Mouse (Mus musculus): ENCODE results near the gene Ssh3. TPM values are rescaled to one million over a fixed set of nuclear protein-coding genes. Genes with fewer than 3 reads are reported as not detected.

The Ssh3 gene
- polyA plus RNA-seq, 1 experiment from 2014 or later, result 3.6 TPM

DNA sequence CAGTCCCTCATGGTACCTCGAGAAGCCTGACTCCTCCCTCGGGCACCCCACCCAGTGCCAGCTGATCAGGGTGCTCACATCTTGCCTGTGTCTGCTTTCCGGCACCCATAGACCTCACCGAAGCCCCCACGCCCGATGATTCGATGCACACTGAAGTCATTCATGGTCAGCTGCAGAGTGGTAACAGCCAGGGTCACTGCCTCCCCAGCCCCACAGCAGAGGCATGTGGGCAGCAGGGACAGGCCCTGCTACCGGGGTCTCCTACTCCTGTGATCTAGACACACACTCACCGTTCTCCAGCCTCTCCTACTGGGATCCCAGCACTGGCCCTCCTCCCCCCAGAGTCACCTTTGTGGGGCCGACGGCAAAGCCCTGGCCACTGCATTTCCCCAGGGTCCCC is 22.2 kb upstream of the Ssh3 start:
- H3K27me3 ChIP-seq, result no peaks in the 10 kb centered on the region
- no peak overlapping the region for H3K9ac ChIP-seq
- no peak overlapping the region for H3K27ac ChIP-seq
- H3K4me1 ChIP-seq, result no peaks in the 10 kb centered on the region
- H3K9me3 ChIP-seq (replicated peaks), result no peaks in the 10 kb centered on the region
- H3K4me2 ChIP-seq, result no peak overlapping the region
- ATAC-seq, result no peak
- 93% methylated on average over 11 of the region's 11 CpGs for WGBS
- peaks cover 94% of the 10 kb centered on the region for H3K36me3 ChIP-seq (ENCODE audit: poor library complexity, severe bottlenecking)
- no peak overlapping the region for H3K4me3 ChIP-seq

DNA sequence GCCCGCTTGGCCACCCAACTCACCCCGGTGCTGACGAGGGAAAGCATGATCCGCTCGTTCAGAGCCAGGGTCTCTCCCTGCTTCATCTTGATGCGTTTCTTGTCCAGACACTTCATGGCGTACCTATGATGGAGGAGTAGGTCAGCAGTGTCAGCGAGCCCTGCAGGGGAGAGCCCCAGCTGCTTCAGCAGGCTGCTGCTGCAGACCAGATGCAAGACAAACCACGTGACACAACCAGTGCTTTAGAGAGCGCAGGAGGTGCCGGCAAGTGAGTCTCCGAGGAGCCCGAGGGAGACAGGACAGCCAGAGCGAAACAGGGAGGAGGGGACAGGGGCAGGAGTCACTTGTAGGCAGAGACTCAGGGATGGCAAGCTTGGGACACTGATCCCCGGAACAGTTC is 21.8 kb upstream of the Ssh3 start:
- H3K4me2 ChIP-seq, result no peak overlapping the region
- ATAC-seq, result no peak
- H3K4me1 ChIP-seq, result no peaks in the 10 kb centered on the region
- no peak overlapping the region for H3K4me3 ChIP-seq
- whole genome bisulfite sequencing, result 78% methylated on average over 15 of the region's 15 CpGs
- no peaks in the 10 kb centered on the region for H3K9me3 ChIP-seq (replicated peaks)
- H3K36me3 ChIP-seq (ENCODE audit: poor library complexity, severe bottlenecking), result peaks cover 96% of the 10 kb centered on the region
- no peaks in the 10 kb centered on the region for H3K27me3 ChIP-seq
- no peak overlapping the region for H3K9ac ChIP-seq
- no peak overlapping the region for H3K27ac ChIP-seq

DNA sequence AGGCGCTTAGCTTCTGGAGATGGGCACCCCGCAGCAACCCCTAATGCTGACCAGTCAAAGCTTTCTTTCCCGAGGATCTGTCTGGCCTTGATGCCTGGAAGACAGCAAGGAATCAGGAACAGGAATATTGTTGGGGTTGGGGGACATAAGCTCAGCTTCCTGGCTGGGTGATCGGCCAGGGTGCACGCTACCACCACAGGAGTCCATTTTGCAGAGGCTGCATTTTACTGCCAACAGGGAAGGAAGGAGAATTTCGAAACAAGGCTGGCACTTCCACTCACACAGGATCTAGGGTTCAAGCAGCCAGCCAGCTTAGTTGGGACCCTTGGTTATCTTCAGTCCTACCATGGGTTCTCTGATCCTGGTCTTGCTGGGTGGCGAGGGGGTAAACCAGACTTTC is 14.7 kb upstream of the Ssh3 start:
- Histone ChIP-seq H3K9me3 (replicated peaks) (no peaks in the 10 kb centered on the region), H3K9ac (no peak overlapping the region), H3K4me3 (peak overlapping the region; percentile 57), H3K27ac (no peak overlapping the region; the same call in 1 of the 2 replicates), H3K4me1 (peaks cover 22% of the 10 kb centered on the region), H3K4me2 (peak overlapping the region; percentile 80), H3K27me3 (no peaks in the 10 kb centered on the region), H3K36me3 (ENCODE audit: poor library complexity, severe bottlenecking) (peaks cover 47% of the 10 kb centered on the region)
- no peak for ATAC-seq
- WGBS, result 50% methylated on average over 7 of the region's 7 CpGs

DNA sequence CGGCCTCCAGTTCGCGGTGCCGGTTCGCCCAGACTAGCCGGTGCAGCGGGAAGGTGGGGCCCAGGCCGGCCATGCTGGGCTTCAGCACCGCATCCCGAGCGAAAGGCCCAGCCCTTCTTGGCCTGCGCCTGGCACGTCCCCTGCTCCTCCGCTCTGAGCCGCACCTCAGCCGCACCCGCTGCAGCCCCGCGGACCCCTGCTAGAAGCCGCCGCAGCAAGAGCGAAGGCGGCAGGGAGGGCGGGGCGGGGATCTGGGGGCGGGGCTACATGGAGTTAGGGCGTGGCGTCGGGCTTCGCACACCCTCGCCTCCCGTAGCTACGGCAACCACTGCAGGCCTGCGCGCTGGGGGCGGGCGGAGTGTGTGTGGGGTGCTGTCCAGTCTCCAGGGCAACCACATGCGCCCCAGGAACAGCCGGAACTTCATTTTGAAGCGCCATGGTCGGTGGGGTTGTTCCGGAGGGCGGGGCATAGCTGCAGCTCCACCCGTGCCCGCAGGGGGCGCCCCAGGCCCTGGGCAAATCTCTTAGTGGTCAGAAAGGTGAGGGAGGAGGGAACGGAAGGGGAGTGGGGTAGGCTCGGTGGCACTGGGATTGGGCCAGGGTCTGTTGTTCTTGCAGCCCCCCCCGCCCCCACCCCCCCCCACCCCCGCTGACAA is 14.0 kb upstream of the Ssh3 start, which contains the start of gene Ankrd13d:
TSS of gene Ankrd13d (minus strand) at position 240 of the 656 bp plus-strand sequence.
- H3K4me2 ChIP-seq, result peak within 1 kb of the TSS; percentile 80
- H3K9ac ChIP-seq, result peak within 1 kb of the TSS; percentile 78
- peaks cover 40% of the 10 kb centered on the region for H3K36me3 ChIP-seq (ENCODE audit: poor library complexity, severe bottlenecking)
- ATAC-seq, result peak; percentile 93
- H3K4me3 ChIP-seq, result peak within 1 kb of the TSS; percentile 57
- H3K27me3 ChIP-seq, result no peaks in the 10 kb centered on the region
- peaks cover 22% of the 10 kb centered on the region for H3K4me1 ChIP-seq
- WGBS, result under 1% methylated on average over 50 of the region's 50 CpGs
- H3K27ac ChIP-seq, result no peak within 1 kb of the TSS; the same call in 1 of the 2 replicates
- no peaks in the 10 kb centered on the region for H3K9me3 ChIP-seq (replicated peaks)

DNA sequence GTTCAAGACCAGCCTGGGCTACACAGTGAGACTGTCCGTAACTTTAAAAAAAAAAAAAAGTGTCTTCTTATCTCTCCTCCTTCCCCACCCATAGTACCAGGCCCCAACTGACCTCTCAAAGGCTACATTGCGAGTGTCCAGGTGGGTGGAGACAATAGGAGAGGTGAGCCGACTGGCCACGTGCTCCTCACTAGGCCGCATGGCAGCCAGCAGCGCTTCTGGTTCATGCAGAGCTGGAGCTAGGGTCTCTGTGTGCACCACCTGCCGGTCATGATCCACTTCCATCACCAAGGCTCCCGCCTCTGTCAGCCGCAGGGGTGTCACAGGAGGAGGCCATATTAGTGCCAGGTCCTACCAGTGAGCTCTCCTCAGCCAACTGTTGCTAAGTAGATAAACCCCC is 11.4 kb upstream of the Ssh3 start:
- ATAC-seq, result no peak
- H3K9ac ChIP-seq, result no peak overlapping the region
- H3K27me3 ChIP-seq, result no peaks in the 10 kb centered on the region
- H3K4me2 ChIP-seq, result no peak overlapping the region
- no peak overlapping the region for H3K4me3 ChIP-seq
- H3K27ac ChIP-seq, result no peak overlapping the region
- WGBS, result 94% methylated on average over 9 of the region's 9 CpGs
- peaks cover 22% of the 10 kb centered on the region for H3K4me1 ChIP-seq
- no peaks in the 10 kb centered on the region; the same call in 1 of the 2 replicates for H3K9me3 ChIP-seq (replicated peaks)
- peaks cover 14% of the 10 kb centered on the region for H3K36me3 ChIP-seq (ENCODE audit: poor library complexity, severe bottlenecking)

DNA sequence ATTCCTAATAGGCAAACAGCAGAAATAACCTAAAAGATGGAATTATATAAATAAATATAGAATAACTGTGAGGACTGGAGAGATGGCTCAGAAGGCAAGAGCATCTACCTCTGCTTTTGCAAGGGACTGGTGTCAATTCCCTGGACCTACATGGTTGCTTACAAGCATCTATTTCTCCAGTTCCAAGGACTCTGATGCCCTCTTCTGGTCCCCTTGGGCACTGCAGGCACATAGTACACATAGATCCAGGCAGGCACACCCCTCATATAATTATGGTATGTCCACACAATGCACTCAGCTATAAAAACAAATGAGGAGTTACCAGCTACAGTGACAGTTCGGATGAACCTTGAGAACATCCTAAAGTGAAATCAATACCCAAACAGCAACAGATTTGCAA is 10.5 kb upstream of the Ssh3 start:
- Histone ChIP-seq H3K9ac (no peak overlapping the region), H3K27ac (no peak overlapping the region), H3K4me2 (no peak overlapping the region), H3K4me3 (no peak overlapping the region), H3K27me3 (no peaks in the 10 kb centered on the region), H3K4me1 (peaks cover 22% of the 10 kb centered on the region), H3K36me3 (ENCODE audit: poor library complexity, severe bottlenecking) (peaks cover 12% of the 10 kb centered on the region), H3K9me3 (replicated peaks) (no peaks in the 10 kb centered on the region; the same call in 1 of the 2 replicates)
- ATAC-seq, result no peak
- WGBS, result 95% methylated on average over 1 of the region's 1 CpGs

DNA sequence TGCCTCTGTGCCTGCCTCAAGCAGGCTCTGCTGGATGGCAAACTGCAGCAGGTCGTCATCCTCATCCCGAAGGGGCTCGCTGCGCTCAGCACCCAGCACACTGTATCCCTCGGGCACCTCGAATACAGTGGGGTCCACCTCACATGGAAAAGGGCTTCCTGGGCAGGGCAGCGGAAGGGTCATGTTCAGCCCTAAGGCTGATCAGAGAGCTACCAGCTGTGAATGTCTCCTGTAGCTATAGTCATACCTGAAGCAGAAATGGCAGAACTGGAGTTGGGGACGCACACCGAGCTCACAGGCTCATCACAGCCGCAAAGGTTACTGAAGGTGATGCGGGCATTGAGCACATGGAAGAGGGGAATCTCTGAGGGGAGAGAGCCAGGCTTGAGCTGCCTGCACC is 2.0 kb upstream of the Ssh3 start:
- Histone ChIP-seq H3K27ac (no peak overlapping the region), H3K4me3 (no peak overlapping the region), H3K4me2 (no peak overlapping the region), H3K36me3 (ENCODE audit: poor library complexity, severe bottlenecking) (0 out of 2 replicates have a peak, but pooled peaks cover 11% of the 10 kb centered on the region), H3K27me3 (peaks cover 38% of the 10 kb centered on the region), H3K9ac (no peak overlapping the region), H3K4me1 (peaks cover 6% of the 10 kb centered on the region; the same call in 1 of the 2 replicates), H3K9me3 (replicated peaks) (no peaks in the 10 kb centered on the region; the same call in 1 of the 2 replicates)
- ATAC-seq, result no peak
- 93% methylated on average over 11 of the region's 11 CpGs for WGBS

DNA sequence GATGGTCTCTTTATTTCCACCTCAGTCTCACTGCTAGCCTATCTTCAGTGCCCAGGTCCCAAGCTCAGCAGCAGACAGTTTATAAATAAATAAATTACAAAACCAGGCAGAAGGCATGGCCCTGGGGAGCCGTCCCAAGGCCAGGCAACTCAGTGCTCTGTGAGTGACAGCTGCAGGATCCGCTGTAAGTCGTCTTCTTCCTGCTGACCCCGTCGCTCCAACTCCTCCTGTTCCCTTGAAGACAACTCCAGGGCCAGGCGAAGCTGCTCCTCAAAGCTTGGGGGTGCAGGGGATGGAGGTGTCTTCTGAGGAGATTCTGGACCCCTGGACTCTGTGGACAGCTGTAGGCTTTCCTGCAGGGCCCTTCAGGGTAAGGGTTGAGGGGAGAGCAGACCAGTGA is 1.2 kb upstream of the Ssh3 start:
- peaks cover 38% of the 10 kb centered on the region for H3K27me3 ChIP-seq
- H3K4me1 ChIP-seq, result peaks cover 6% of the 10 kb centered on the region; the same call in 1 of the 2 replicates
- ATAC-seq, result no peak
- 0 out of 2 replicates have a peak, but pooled peaks cover 11% of the 10 kb centered on the region for H3K36me3 ChIP-seq (ENCODE audit: poor library complexity, severe bottlenecking)
- H3K9me3 ChIP-seq (replicated peaks), result no peaks in the 10 kb centered on the region
- WGBS, result 79% methylated on average over 6 of the region's 6 CpGs
- no peak overlapping the region for H3K4me2 ChIP-seq
- H3K4me3 ChIP-seq, result no peak overlapping the region
- no peak overlapping the region for H3K9ac ChIP-seq
- no peak overlapping the region for H3K27ac ChIP-seq

DNA sequence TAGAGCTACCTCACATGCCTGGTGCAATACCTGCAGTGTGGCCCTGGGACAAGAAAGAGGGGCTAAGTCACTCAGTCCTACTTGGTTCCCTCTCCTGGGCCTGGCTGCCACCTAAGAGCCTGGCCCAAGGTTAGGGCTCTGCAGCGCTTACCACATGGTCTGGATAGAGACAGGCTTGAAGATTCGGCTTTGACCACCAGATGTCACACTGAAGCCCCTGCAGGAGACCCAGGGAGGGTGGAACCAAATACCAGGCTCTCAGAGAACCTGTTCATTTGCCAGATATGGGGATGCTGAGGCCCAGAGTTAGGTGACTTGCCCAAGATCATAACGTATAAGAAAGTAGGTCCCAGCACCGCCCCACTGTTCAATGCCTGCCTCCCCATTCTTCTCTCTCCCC is 3.0 kb downstream of the Ssh3 start:
- WGBS, result 69% methylated on average over 4 of the region's 4 CpGs
- Histone ChIP-seq H3K36me3 (ENCODE audit: poor library complexity, severe bottlenecking) (0 out of 2 replicates have a peak, but pooled peaks cover 7% of the 10 kb centered on the region), H3K4me3 (no peak overlapping the region), H3K4me1 (peaks cover 6% of the 10 kb centered on the region; the same call in 1 of the 2 replicates), H3K9me3 (replicated peaks) (no peaks in the 10 kb centered on the region), H3K9ac (no peak overlapping the region), H3K4me2 (no peak overlapping the region), H3K27ac (no peak overlapping the region), H3K27me3 (peaks cover 36% of the 10 kb centered on the region)
- no peak for ATAC-seq

DNA sequence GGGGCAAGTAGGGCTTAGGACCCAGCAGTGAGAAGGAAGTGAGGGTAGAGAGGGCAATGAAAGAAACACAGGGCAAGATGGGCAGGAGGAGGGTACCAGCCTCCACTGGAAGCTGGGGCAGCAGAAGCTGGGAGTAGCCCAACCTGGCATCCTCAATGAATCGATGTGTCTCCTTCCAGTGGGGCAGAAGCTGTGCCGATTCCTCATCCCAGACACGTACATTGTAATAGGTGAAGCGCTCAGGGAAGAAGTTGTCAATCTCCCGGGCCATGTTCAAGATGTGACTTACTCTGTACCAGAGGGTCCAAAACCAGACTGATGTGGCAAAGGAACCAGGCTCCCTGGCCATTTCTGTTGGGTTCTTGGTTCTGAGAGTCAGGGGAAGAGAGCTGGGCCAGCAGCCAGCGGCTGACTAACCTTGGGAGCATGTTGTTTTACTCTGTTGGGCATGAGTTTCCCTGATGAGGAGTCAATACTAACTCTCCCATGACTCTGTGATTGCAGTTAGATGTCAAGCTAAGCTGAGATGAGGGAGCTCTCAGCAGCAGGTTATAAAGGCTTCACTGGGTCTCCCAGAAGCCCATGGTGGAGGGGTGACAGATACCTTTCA is 4.7 kb downstream of the Ssh3 start:
- no peak for ATAC-seq
- Histone ChIP-seq H3K4me1 (peaks cover 6% of the 10 kb centered on the region; the same call in 1 of the 2 replicates), H3K27ac (no peak overlapping the region), H3K27me3 (peaks cover 21% of the 10 kb centered on the region), H3K9me3 (replicated peaks) (no peaks in the 10 kb centered on the region), H3K4me2 (no peak overlapping the region), H3K36me3 (ENCODE audit: poor library complexity, severe bottlenecking) (no peaks in the 10 kb centered on the region), H3K4me3 (no peak overlapping the region), H3K9ac (no peak overlapping the region)
- 94% methylated on average over 6 of the region's 6 CpGs for WGBS

DNA sequence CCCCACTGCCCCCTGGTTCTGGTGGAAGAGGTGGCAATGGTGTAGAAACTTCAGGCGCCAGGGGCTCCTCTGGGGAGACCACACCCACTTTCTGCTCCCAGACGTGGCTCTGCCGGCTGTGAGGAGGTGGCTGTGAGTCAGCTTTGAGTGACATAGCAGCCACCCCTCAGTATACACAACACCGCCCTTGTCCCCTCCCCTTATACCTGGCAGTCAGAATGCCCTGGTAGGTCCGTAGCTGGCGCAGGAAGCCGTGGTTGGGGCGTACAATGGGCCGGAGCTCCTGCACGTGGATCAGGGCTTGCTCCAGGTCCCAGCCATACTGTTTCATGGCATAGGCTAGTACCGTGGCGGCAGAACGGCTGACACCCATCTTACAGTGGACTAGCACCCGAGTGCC is 5.3 kb downstream of the Ssh3 start:
- Histone ChIP-seq H3K27ac (no peak overlapping the region), H3K27me3 (peaks cover 15% of the 10 kb centered on the region), H3K4me3 (no peak overlapping the region), H3K9ac (no peak overlapping the region), H3K36me3 (ENCODE audit: poor library complexity, severe bottlenecking) (no peaks in the 10 kb centered on the region), H3K4me2 (no peak overlapping the region), H3K9me3 (replicated peaks) (no peaks in the 10 kb centered on the region), H3K4me1 (0 out of 2 replicates have a peak, but pooled peaks cover under 1% of the 10 kb centered on the region)
- WGBS, result 67% methylated on average over 14 of the region's 14 CpGs
- ATAC-seq, result no peak

DNA sequence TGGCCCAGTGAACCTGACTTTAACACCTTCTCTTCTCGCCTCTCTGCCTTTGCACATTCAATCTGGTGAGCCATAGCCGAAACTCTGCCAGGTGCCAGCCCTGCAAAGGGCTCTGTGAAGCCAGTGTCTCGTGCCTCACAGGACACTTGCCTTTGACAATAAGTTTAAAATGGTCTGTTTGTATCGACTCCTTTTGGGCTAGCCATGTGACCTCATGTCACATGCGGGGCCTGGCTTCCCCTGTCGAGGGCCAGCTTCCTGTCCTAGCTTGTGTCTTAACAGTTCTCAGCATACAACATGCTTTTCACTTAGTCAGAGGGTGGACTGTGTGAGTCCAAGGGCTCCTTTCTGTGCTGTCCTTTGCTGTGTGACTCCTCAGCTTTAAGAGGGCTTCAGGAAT is 6.2 kb downstream of the Ssh3 start:
- Histone ChIP-seq H3K9ac (no peak overlapping the region), H3K4me1 (peaks cover 4% of the 10 kb centered on the region; the same call in 1 of the 2 replicates), H3K4me3 (no peak overlapping the region), H3K9me3 (replicated peaks) (no peaks in the 10 kb centered on the region), H3K36me3 (ENCODE audit: poor library complexity, severe bottlenecking) (no peaks in the 10 kb centered on the region), H3K27me3 (peaks cover 6% of the 10 kb centered on the region; the same call in 1 of the 2 replicates), H3K4me2 (no peak overlapping the region), H3K27ac (no peak overlapping the region)
- WGBS, result 78% methylated on average over 6 of the region's 6 CpGs
- ATAC-seq, result no peak

Data from forebrain, embryonic 13.5 days (tissue).